Mouse (Mus musculus) kidney, adult 2 months (tissue): ENCODE measurements at regions not wholly inside any gene's neighbourhood (a gene's known extent, or its start where the extent isn't known, plus 50 kb on each side); places are given as distances from the start of the nearest gene placed in this dataset.

Experiments used
- DNase-seq: peaks from one replicate; pipeline ENCODE4 v3.0.0; 2021
- H3K27ac ChIP-seq: fragments of 200-500 bp; 2 replicates; pipeline ENCODE4 v1.5.1; 2012; ENCODE audit warnings: low read depth, low read length, control low read depth, inconsistent platforms; ENCODE audit not compliant: insufficient read depth
- H3K27me3 ChIP-seq: fragments of 200-500 bp; replicated peaks from 2 replicates; pipeline ENCODE4 v1.6.1; 2012; ENCODE audit warnings: mild to moderate bottlenecking, moderate library complexity, low read length, inconsistent platforms; ENCODE audit not compliant: control insufficient read depth, insufficient read depth
- H3K36me3 ChIP-seq: fragments of 200-500 bp; 2 replicates; pipeline ENCODE4 v1.6.1; 2012; ENCODE audit warnings: mild to moderate bottlenecking, moderate library complexity, low read length, inconsistent platforms; ENCODE audit not compliant: control insufficient read depth, insufficient read depth
- H3K4me1 ChIP-seq: fragments of 200-500 bp; 2 replicates; pipeline ENCODE4 v1.6.1; 2011; ENCODE audit warnings: low read length; ENCODE audit not compliant: control insufficient read depth, insufficient read depth
- H3K4me3 ChIP-seq: fragments of 200-500 bp; 2 replicates; pipeline ENCODE4 v1.5.1; 2011; ENCODE audit warnings: mild to moderate bottlenecking, low read depth, low read length, control low read depth; ENCODE audit not compliant: insufficient read depth
- CTCF ChIP-seq: fragments of 200-500 bp; conservative IDR thresholded peaks from 2 replicates; pipeline ENCODE4 v1.5.1; 2011; ENCODE audit warnings: low read depth, mild to moderate bottlenecking, control low read depth, low read length, moderate library complexity, mixed read lengths; ENCODE audit not compliant: insufficient read depth, insufficient read length
- POLR2A ChIP-seq: fragments of 200-500 bp; IDR thresholded peaks from one replicate; pipeline ENCODE4 v1.6.1; 2011; ENCODE audit warnings: low read depth, low read length, control low read depth
- WGBS: fragments of 180-500 bp; shearing (Covaris S2); methylation state at CpG from one replicate; pipeline ENCODE4 v1.1.7; 2018; 5-methylcytosine and 5-hydroxymethylcytosine counted together

DNA sequence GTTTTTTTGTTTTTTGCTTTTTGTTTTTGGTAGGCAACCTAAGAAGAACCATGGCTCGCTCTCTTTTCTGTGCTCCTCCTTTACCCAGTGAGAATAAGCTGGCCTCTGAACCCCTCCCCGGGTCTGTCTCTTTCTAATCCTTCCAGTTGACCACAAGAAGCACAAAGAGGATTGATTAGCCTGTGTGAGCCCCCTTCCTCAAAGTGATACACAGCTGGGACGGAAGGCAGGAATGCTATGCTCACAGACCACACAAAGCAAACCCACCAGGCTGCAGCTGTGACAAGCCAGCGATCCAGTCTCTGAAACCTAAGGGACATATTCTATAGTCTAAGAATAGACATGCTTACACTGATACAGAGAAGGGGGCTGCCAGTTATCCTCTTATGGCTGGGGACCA is 111.5 kb upstream of the Rgmb start:
- 82% methylated on average over 4 of the region's 4 CpGs for WGBS
- H3K36me3 ChIP-seq, result no peaks in the 10 kb centered on the region
- H3K4me3 ChIP-seq, result no peak overlapping the region
- H3K4me1 ChIP-seq, result no peaks in the 10 kb centered on the region
- H3K27me3 ChIP-seq, result no peaks in the 10 kb centered on the region
- TF ChIP-seq CTCF (no peak), POLR2A (no peak)
- H3K27ac ChIP-seq, result no peak overlapping the region
- DNase-seq, result no peak

DNA sequence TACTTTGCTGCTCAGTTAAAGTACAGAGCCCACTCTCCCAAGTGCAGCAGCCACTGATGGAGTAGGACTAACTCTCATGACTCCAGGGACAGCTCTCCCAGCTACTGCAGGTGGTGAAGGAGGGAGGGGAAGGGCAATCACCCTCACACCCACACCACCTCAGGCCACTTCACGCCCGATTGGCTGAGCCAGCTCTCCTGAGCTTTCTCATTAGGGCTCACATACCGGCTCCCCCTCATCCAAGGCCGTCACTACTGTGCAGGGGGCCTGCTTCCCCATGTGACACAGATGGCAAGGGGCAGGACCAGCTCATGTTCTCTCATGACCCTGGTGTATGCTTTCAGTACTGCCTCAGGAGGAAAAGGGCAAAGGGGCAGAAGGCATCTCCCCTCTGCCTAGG is 87.8 kb upstream of the Rgmb start:
- H3K36me3 ChIP-seq, result no peaks in the 10 kb centered on the region
- TF ChIP-seq POLR2A, result no peak
- TF ChIP-seq CTCF, result no peak
- no peaks in the 10 kb centered on the region for H3K4me1 ChIP-seq
- 35% methylated on average over 4 of the region's 4 CpGs for WGBS
- no peak overlapping the region for H3K27ac ChIP-seq
- no peak overlapping the region for H3K4me3 ChIP-seq
- DNase-seq, result no peak
- H3K27me3 ChIP-seq, result no peaks in the 10 kb centered on the region

DNA sequence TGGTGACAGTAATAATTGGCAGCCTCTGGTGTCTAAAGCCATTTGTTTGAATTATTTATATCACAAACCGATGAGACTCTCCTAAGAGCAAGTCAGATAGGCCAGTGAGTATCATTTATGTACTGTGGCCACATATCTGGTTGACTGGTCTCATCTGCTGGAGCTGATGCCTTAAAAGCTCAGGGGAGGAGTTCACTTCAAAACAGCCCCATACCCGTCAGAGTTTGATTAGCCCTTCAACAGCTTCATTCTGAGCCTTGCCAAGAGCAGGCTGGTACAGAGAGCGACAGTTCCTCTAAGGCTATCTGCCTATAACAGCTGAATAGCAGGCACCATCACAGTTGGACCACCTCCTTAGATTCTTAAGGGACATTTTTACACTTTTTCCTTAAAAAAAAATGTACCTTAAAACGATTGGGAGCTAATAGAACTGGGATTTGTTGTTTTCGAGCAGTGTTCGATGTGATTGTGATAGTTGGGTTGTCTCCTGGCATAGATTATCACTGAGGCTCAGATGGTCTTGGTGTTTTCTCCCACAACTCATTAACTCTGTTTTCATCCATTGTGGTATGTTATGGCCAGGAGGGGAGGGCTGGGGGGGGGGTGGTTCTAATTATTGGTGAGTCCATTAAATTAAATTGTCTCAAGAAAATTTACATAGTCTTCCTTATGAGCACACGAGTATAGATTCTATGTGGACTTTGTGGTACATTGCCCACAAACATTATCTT is 68.0 kb upstream of the Rgmb start:
- DNase-seq, result no peak
- H3K4me3 ChIP-seq, result no peak overlapping the region
- H3K27me3 ChIP-seq, result no peaks in the 10 kb centered on the region
- WGBS, result 76% methylated on average over 7 of the region's 7 CpGs
- no peaks in the 10 kb centered on the region for H3K36me3 ChIP-seq
- H3K4me1 ChIP-seq, result no peaks in the 10 kb centered on the region
- no peak overlapping the region for H3K27ac ChIP-seq
- TF ChIP-seq POLR2A (no peak), CTCF (no peak)

DNA sequence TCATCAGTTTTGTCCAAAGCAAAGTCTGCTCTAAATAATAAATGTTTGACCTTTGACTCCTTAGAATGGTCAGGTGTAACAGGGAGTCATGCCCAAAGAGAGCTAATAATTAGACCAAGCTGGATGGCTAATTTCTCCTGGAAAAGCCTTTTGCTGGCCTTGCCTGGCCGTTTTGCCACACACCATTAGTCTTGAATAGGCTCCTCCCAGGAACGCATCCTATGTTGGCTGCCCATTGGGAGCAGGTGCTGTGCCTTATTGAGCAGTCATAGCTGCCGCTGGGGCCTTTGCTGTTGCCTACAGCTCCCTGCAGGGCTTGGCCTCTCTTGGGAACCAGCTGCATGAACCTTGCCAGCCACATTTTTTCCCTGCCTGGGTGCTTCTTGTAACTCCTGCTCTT is 65.1 kb upstream of the Rgmb start:
- Histone ChIP-seq H3K36me3 (no peaks in the 10 kb centered on the region), H3K27me3 (no peaks in the 10 kb centered on the region), H3K4me1 (peaks cover 2% of the 10 kb centered on the region; the same call in 1 of the 2 replicates), H3K4me3 (no peak overlapping the region), H3K27ac (no peak overlapping the region)
- TF ChIP-seq POLR2A (no peak), CTCF (no peak)
- DNase-seq, result peak; percentile 80
- WGBS, result 25% methylated on average over 3 of the region's 3 CpGs

DNA sequence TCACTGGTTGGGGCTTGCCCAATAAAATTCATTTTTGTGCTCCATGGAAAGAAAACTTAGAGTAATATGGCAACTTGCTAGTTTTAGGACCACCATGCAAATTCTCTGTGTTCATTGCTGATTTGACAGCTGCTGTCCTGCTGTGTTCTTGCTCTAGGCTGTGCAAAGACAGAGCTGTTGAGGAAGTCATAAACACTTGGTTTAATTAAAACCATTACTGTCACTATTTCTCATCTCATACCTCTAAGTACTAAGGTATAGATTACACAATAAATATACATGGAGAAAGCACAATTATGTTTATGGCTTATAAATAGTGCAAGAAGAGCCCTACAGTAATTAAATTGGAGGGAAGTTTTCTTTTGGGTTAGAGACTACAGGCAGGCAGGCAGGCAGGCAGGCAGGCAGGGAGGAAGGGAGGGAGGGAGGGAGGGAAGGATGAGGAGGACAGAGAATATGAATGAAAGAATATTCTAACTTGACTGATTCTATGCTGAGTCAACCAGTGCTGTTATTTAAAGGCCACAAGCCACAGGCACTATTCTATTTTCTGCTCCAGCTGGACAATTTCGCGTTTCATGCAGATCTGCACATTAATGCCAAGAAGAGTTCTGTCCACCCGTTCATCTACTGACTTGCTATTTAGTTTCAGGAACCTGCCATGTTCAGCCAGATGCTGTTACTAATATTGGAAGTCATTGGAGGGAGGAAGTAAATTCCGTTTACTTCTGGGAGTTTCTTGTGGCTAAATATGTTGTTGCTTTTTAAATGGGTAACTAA is 61.2 kb upstream of the Rgmb start:
- Histone ChIP-seq H3K36me3 (no peaks in the 10 kb centered on the region), H3K27ac (no peak overlapping the region), H3K4me3 (no peak overlapping the region), H3K4me1 (peaks cover 2% of the 10 kb centered on the region; the same call in 1 of the 2 replicates), H3K27me3 (no peaks in the 10 kb centered on the region)
- TF ChIP-seq CTCF (no peak), POLR2A (no peak)
- no peak for DNase-seq
- 57% methylated on average over 4 of the region's 4 CpGs for WGBS

DNA sequence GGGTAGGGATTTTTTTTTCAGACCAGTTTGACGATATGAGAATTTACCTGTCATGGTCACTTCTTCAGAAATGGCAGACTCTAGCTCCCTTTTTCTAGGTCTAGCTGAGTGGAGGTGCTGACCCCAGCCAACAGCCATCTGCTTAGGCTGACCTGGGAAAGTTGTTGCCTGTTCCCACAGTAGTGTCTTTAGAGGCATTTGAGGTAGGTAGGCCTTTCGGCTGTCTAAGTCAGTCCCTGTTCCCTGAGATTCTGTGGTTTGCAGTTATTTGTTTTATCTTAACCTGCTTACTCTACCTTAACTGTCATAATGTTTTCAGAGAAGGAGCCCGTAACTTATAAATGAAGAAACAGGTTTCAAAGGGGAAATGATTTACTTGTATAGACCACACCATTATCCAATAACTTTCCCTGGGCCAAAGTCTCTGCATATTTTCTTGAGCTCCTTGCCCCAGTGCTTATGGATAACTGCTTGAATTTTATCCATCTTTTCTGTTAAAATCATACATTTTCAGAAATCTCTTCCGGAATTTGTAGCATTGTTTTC is 59.8 kb upstream of the Rgmb start:
- no peak overlapping the region for H3K4me3 ChIP-seq
- no peak overlapping the region for H3K27ac ChIP-seq
- no peaks in the 10 kb centered on the region for H3K27me3 ChIP-seq
- WGBS, result 59% methylated on average over 4 of the region's 4 CpGs
- no peaks in the 10 kb centered on the region for H3K36me3 ChIP-seq
- peaks cover 2% of the 10 kb centered on the region; the same call in 1 of the 2 replicates for H3K4me1 ChIP-seq
- DNase-seq, result peak; percentile 53
- TF ChIP-seq POLR2A (no peak), CTCF (no peak)

DNA sequence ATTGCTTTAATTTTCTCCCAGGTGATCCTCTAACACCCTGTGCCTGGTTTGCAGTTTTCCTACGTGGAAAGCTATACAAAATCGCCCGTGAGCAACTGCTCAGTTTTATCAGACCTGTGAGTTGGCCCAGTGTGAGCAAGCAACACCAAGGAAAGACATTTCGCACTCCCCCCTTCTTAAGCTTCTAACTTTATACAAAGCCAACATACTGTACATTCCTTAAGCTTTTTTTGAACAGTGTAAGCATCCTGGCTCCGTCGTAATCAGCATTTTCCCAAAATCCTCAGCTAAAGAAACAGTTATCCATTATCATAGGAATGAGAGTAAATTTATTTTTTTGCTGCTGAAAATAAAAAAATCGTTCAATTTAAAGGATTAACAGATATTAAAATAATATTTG is 52.0 kb upstream of the Rgmb start:
- WGBS, result 70% methylated on average over 7 of the region's 7 CpGs
- H3K4me1 ChIP-seq, result no peaks in the 10 kb centered on the region
- H3K27me3 ChIP-seq, result no peaks in the 10 kb centered on the region
- no peaks in the 10 kb centered on the region for H3K36me3 ChIP-seq
- TF ChIP-seq CTCF (no peak), POLR2A (no peak)
- no peak overlapping the region for H3K4me3 ChIP-seq
- DNase-seq, result no peak
- no peak overlapping the region for H3K27ac ChIP-seq
